Mouse (Mus musculus): ENCODE measurements around the gene Fstl3.

- TF ChIP-seq CTCF (IDR thresholded peaks at IDR 0.05; ENCODE audit: extremely low read depth, insufficient read depth, insufficient read length, insufficient replicate concordance) (peak; percentile 25; the same call in 1 of the 2 replicates), POLR2A (IDR thresholded peaks at IDR 0.05; ENCODE audit: low read depth, low read length) (no peak)
Observed at GRCm38 (mm10) chr10:79732500-79732899, 44.6 kb upstream of the Fstl3 start.
